Mouse (Mus musculus) liver, adult 2 months (tissue): ENCODE results near the gene Rnase13. TPM values are rescaled to one million over a fixed set of nuclear protein-coding genes. Genes with fewer than 3 reads are reported as not detected.

Source experiments
- DNase-seq: peaks from one replicate; pipeline ENCODE4 v3.0.0-alpha.2; 2011; ENCODE audit warnings: low read depth, low spot score; ENCODE audit errors: extremely low read depth
- H3K27ac ChIP-seq: fragments of 200-500 bp; replicated peaks from 2 replicates; pipeline ENCODE4 v1.5.1; 2012; ENCODE audit warnings: low read depth, mild to moderate bottlenecking, control low read depth, inconsistent platforms, low read length; ENCODE audit not compliant: insufficient read depth
- H3K27me3 ChIP-seq: fragments of 200-500 bp; 2 replicates; pipeline ENCODE4 v1.6.1; 2012; ENCODE audit warnings: mild to moderate bottlenecking, moderate library complexity, low read length, inconsistent platforms; ENCODE audit not compliant: control insufficient read depth, insufficient read depth
- H3K36me3 ChIP-seq: fragments of 200-500 bp; 2 replicates; pipeline ENCODE4 v1.6.1; 2012; ENCODE audit warnings: low read length, inconsistent platforms; ENCODE audit not compliant: control insufficient read depth, insufficient read depth
- H3K4me1 ChIP-seq: fragments of 200-500 bp; 2 replicates; pipeline ENCODE4 v1.6.1; 2011; ENCODE audit warnings: low read length; ENCODE audit not compliant: control insufficient read depth, insufficient read depth
- H3K4me3 ChIP-seq: fragments of 200-500 bp; 2 replicates; pipeline ENCODE4 v1.5.1; 2011; ENCODE audit warnings: low read depth, mild to moderate bottlenecking, control low read depth, low read length, moderate library complexity; ENCODE audit not compliant: insufficient read depth
- H3K79me2 ChIP-seq: fragments of 200-500 bp; 2 replicates; pipeline ENCODE4 v1.6.1; 2012; ENCODE audit warnings: inconsistent platforms, mild to moderate bottlenecking, low read length, moderate library complexity; ENCODE audit not compliant: control insufficient read depth, insufficient read depth
- H3K9ac ChIP-seq: fragments of 200-500 bp; 2 replicates; pipeline ENCODE4 v1.6.1; 2012; ENCODE audit warnings: low read depth, mild to moderate bottlenecking, control low read depth, inconsistent platforms, low read length
- CTCF ChIP-seq: fragments of 200-500 bp; IDR thresholded peaks from 2 replicates; pipeline ENCODE4 v1.5.1; 2011; ENCODE audit warnings: low read depth, low read length, control low read depth
- POLR2A ChIP-seq: fragments of 200-500 bp; IDR thresholded peaks from 2 replicates; pipeline ENCODE4 v1.6.1; 2011; ENCODE audit warnings: low read length, control low read depth; ENCODE audit not compliant: insufficient read depth; ENCODE audit errors: extremely low read depth
- WGBS: fragments of 180-500 bp; shearing (Covaris S2); methylation state at CpG from one replicate; pipeline ENCODE4 v1.1.7; 2018; 5-methylcytosine and 5-hydroxymethylcytosine counted together
- polyA plus RNA-seq: library from polyadenylated mRNA; depleted of rRNA; stranded (reverse); fragments of >200 nt; gene quantifications from 2 replicates; pipeline ENCODE4 v1.2.3, GENCODE M21; 2012
- total RNA-seq: library from RNA; depleted of rRNA; stranded (reverse); fragments of >200 nt; gene quantifications from 2 replicates; pipeline ENCODE4 v1.2.3, GENCODE M21; 2014

Rnase13 gene
- total and polyA plus RNA-seq, 2 experiments: 0.24 TPM; not detected in 1

GRCm38 (mm10) chr14:51918125-51918524, 4.4 kb downstream of the Rnase13 start, which contains the start of gene Tppp2:
Gene Tppp2 (plus strand): TSS chr14:51918425.
- Histone ChIP-seq H3K9ac (no peak within 1 kb of the TSS), H3K4me1 (peaks cover 15% of the 10 kb centered on the region), H3K36me3 (no peaks in the 10 kb centered on the region), H3K79me2 (no peaks in the 10 kb centered on the region), H3K4me3 (no peak within 1 kb of the TSS), H3K27me3 (no peaks in the 10 kb centered on the region), H3K27ac (no peak within 1 kb of the TSS)
- TF ChIP-seq POLR2A (no peak), CTCF (no peak)
- DNase-seq: no peak
- WGBS: 93% methylated on average over 4 of the region's 4 CpGs

GRCm38 (mm10) chr14:51916539-51916938, 6.0 kb downstream of the Rnase13 start:
- Histone ChIP-seq H3K9ac (no peak overlapping the region), H3K79me2 (peaks cover 4% of the 10 kb centered on the region; the same call in 1 of the 2 replicates), H3K36me3 (no peaks in the 10 kb centered on the region), H3K4me3 (no peak overlapping the region), H3K4me1 (peaks cover 6% of the 10 kb centered on the region; the same call in 1 of the 2 replicates), H3K27ac (no peak overlapping the region), H3K27me3 (no peaks in the 10 kb centered on the region)
- no peak for TF ChIP-seq POLR2A
- no peak for TF ChIP-seq CTCF
- WGBS: 88% methylated on average over 4 of the region's 4 CpGs
- DNase-seq: no peak

GRCm38 (mm10) chr14:51915030-51915429, 7.5 kb downstream of the Rnase13 start:
- H3K9ac ChIP-seq: no peak overlapping the region
- H3K79me2 ChIP-seq: peaks cover 14% of the 10 kb centered on the region; the same call in 1 of the 2 replicates
- WGBS: 37% methylated on average over 3 of the region's 3 CpGs
- peaks cover 10% of the 10 kb centered on the region for H3K36me3 ChIP-seq
- H3K4me3 ChIP-seq: no peak overlapping the region
- no peak for TF ChIP-seq CTCF
- no peak for TF ChIP-seq POLR2A
- H3K4me1 ChIP-seq: peaks cover 12% of the 10 kb centered on the region
- H3K27ac ChIP-seq: peak overlapping the region; percentile 99
- no peaks in the 10 kb centered on the region for H3K27me3 ChIP-seq
- peak; percentile 26 for DNase-seq

GRCm38 (mm10) chr14:51913960-51914762, 8.4 kb downstream of the Rnase13 start, which contains the start of gene Ndrg2:
Gene Ndrg2 (minus strand): TSS chr14:51914158.
- Histone ChIP-seq H3K9ac (peak within 1 kb of the TSS; percentile 96), H3K4me1 (peaks cover 17% of the 10 kb centered on the region), H3K36me3 (peaks cover 19% of the 10 kb centered on the region), H3K27ac (peak within 1 kb of the TSS; percentile 100), H3K79me2 (peaks cover 15% of the 10 kb centered on the region; the same call in 1 of the 2 replicates), H3K27me3 (no peaks in the 10 kb centered on the region), H3K4me3 (peak within 1 kb of the TSS; percentile 82)
- TF ChIP-seq CTCF: no peak
- TF ChIP-seq POLR2A: 0 out of 2 replicates have a peak, but pooled peaks have one; percentile 50
- WGBS: 9% methylated on average over 21 of the region's 23 CpGs
- peak; percentile 79 for DNase-seq

- peak overlapping the region; percentile 100 for H3K27ac ChIP-seq
- peaks cover 27% of the 10 kb centered on the region for H3K36me3 ChIP-seq
Measured at GRCm38 (mm10) chr14:51913062-51913959, 9.3 kb downstream of the Rnase13 start.

More at GRCm38 (mm10) chr14:51913062-51913959, 9.3 kb downstream of the Rnase13 start:
- Histone ChIP-seq H3K79me2 (peaks cover 15% of the 10 kb centered on the region; the same call in 1 of the 2 replicates), H3K4me3 (peak overlapping the region; percentile 82), H3K27me3 (no peaks in the 10 kb centered on the region), H3K4me1 (peaks cover 24% of the 10 kb centered on the region), H3K9ac (peak overlapping the region; percentile 96)
- peak; percentile 90 for DNase-seq
- WGBS: under 1% methylated on average over 58 of the region's 58 CpGs
- TF ChIP-seq POLR2A (peak; percentile 94), CTCF (no peak)
